13 mouse cellular contexts compared by ENCODE assay signal in the genomic region with DNA sequence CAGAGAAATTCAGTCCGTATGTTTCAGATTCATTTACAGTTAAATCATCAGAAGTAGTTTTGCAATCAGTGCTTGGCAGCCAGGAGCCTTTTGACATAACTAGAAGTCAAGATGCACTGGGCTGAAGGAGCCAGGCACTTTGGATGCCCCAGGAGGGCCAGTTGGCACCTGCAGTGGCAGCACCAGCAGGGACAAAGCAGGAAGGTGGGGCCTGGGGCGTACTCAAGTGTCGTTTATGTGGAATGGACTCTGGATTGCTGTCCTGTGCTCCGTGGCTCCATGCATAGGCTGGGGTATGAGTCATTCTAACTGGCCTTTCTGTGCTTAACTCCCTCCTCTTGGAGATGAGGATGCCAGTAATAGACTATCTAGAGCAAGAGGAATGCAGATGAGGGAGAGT.
DNase-seq lines count a peak whose midpoint lies in the region; ATAC-seq and TF ChIP-seq lines count a peak whose summit lies in the region.
"Had no signal": no experiment of that assay in that cellular context is flagged by ENCODE, and none has a peak within 500 bp of the region (broad histone marks: within the 10 kb centered on the region; RNA-seq: fewer than 3 reads in every experiment).

No protein-coding gene starts in this region.

- H3K36me3 ChIP-seq in intestine, postnatal 0 days (ENCODE audit: control insufficient read depth, insufficient read depth): no peaks in the 10 kb centered on the region
- H3K36me3 ChIP-seq: heart, embryonic 15.5 days had no signal

- WGBS in intestine, postnatal 0 days: 47% methylated on average over 4 of the region's 4 CpGs

- H3K9ac ChIP-seq in intestine, postnatal 0 days (ENCODE audit: low read depth, low read length): no peak overlapping the region
- H3K9ac ChIP-seq: heart, embryonic 15.5 days had no signal

- DNase-seq in gastrocnemius, adult 18-20 months (ENCODE audit: low spot score): peak; percentile 47
- no peak for DNase-seq in gastrocnemius, postnatal 10 days
- DNase-seq in 3134 (ENCODE audit: extremely low read depth, insufficient read length, low spot score): peak; percentile 90
- DNase-seq in adrenal gland, postnatal 14 days: peak; percentile 58
- DNase-seq in kidney, postnatal 4 days: no peak
- no peak for DNase-seq in right cerebral cortex, postnatal 14 days
- DNase-seq in thymus, postnatal 10 days (ENCODE audit: low spot score in 2 of 2): no peak
- DNase-seq: kidney, postnatal 10 days; layer of hippocampus, postnatal 36 days; liver had no signal

- H3K9me3 ChIP-seq in intestine, postnatal 0 days (ENCODE audit: control insufficient read depth): no peaks in the 10 kb centered on the region
- H3K9me3 ChIP-seq: heart, embryonic 15.5 days had no signal

- no peaks in the 10 kb centered on the region for H3K4me1 ChIP-seq in intestine, postnatal 0 days (replicated peaks; ENCODE audit: control insufficient read depth, insufficient read depth, low read length)

- TF ChIP-seq CTCF in intestine, postnatal 0 days (IDR thresholded peaks at IDR 0.05; ENCODE audit: low read depth): no peak

- no peak overlapping the region for H3K4me2 ChIP-seq in intestine, postnatal 0 days (replicated peaks; ENCODE audit: low read depth)
- H3K4me2 ChIP-seq: heart, embryonic 15.5 days had no signal

- H3K27ac ChIP-seq in intestine, postnatal 0 days (ENCODE audit: low read depth, low read length): no peak overlapping the region
- H3K27ac ChIP-seq: heart, embryonic 15.5 days; macrophage had no signal

- peak; percentile 91 for ATAC-seq in intestine, postnatal 0 days

- H3K4me3 ChIP-seq in intestine, postnatal 0 days (ENCODE audit: low read depth, low read length): no peak overlapping the region
- H3K4me3 ChIP-seq: heart, embryonic 15.5 days had no signal

- H3K27me3 ChIP-seq in intestine, postnatal 0 days (replicated peaks; ENCODE audit: control insufficient read depth, insufficient read depth, low read length): no peaks in the 10 kb centered on the region

Comparison
In these comparisons a context has a peak if more than half of its experiments do, and no peak if none do; other contexts are left out.
1. DNase-seq: peak in gastrocnemius, adult 18-20 months (single experiment), 3134 (single experiment) and adrenal gland, postnatal 14 days (single experiment); none in gastrocnemius, postnatal 10 days (single experiment), kidney, postnatal 4 days (0 of 2), right cerebral cortex, postnatal 14 days (single experiment) and thymus, postnatal 10 days (0 of 2).